Mouse (Mus musculus): Measurements from ENCODE around the gene Copz1. TPM values are rescaled to one million over a fixed set of nuclear protein-coding genes. Genes with fewer than 3 reads are reported as not detected.

The Copz1 gene
- polyA plus RNA-seq, 1 experiment from 2014 or later: 307 TPM

DNA sequence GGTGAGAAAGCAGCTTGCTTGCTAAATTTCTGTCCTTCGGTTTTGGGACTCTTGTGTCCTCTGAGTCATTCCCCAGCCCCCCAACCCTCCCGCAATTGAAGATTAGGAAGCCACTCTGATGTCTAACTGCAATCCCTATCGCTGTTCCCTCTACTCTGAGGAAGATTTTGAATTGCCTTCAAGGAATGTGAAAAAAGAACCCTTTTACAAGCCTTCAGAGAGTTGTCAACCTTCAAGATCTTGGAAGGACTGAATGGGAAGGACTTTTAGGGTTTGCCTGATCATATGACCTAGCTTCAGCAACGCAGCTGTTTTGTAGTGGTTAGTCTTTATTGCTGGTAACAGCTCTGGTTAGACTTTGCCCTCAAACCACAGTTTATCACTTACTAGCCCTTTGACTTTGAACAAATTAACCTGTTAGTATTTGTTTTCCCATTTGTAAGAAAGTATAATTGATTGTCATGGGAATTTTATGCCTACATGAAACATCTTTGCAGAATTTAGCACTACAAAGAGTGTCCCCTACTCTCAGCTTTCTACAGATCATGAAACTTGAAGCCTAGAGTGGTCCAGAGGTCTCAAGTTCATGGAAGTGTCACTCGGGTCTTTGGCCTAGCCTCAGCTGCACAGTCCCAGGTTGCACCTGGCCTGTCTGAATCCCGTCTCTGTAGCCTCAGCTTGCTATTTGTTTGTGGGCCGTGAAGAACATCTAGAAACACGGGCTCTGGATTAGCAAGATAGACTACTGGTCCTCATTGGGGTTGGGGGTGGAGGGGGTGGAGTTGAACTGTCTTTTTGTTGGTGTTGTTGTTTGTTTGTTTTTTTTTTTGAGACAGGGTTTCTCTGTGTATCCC lies 33.5 kb downstream of the Copz1 start:
- peak overlapping the region; percentile 99 for H3K27ac ChIP-seq (ENCODE audit: low read depth, low read length)
- H3K9ac ChIP-seq (ENCODE audit: low read length): peak overlapping the region; percentile 65
- no peak for DNase-seq (ENCODE audit: low spot score)
- peak overlapping the region; percentile 19 for H3K4me3 ChIP-seq (ENCODE audit: low read depth, low read length)
- H3K4me2 ChIP-seq (ENCODE audit: low read depth): peak overlapping the region; percentile 48
- H3K4me1 ChIP-seq (ENCODE audit: control insufficient read depth, insufficient read depth, low read length): peaks cover 57% of the 10 kb centered on the region
- 23% methylated on average over 8 of the region's 8 CpGs for WGBS
- no peaks in the 10 kb centered on the region for H3K36me3 ChIP-seq (ENCODE audit: control insufficient read depth, insufficient read depth, low read length)
- no peaks in the 10 kb centered on the region for H3K9me3 ChIP-seq (ENCODE audit: control insufficient read depth, low read length)
- ATAC-seq (ENCODE audit: insufficient read depth, low FRiP score, low TSS enrichment): no peak
- 0 out of 2 replicates have a peak, but pooled peaks cover 2% of the 10 kb centered on the region for H3K27me3 ChIP-seq (ENCODE audit: control insufficient read depth, insufficient read depth, low read length)

DNA sequence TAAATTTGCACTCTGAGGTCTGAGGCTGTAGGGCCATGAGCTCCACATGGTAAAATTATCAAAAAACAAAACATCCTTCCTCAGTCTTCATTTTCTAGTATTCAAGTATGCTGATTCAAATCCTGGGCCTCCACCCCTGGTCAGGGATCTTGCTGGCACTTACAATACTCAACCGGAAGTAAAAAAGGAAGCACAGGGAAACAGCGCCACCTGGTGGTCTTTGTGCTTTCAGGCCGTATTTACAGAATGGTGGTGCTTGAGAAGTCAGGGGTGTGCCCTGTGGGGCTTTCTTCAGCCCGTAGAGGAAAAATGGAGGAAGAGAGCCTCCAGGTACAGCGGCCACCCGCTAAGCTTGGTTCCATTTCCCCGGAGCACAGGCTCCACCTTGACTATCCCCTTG lies 34.6 kb downstream of the Copz1 start:
- Histone ChIP-seq H3K27ac (ENCODE audit: low read depth, low read length) (peak overlapping the region; percentile 99), H3K9ac (ENCODE audit: low read length) (no peak overlapping the region), H3K27me3 (ENCODE audit: control insufficient read depth, insufficient read depth, low read length) (0 out of 2 replicates have a peak, but pooled peaks cover 2% of the 10 kb centered on the region), H3K4me1 (ENCODE audit: control insufficient read depth, insufficient read depth, low read length) (peaks cover 46% of the 10 kb centered on the region), H3K4me2 (ENCODE audit: low read depth) (no peak overlapping the region), H3K4me3 (ENCODE audit: low read depth, low read length) (no peak overlapping the region), H3K9me3 (ENCODE audit: control insufficient read depth, low read length) (no peaks in the 10 kb centered on the region), H3K36me3 (ENCODE audit: control insufficient read depth, insufficient read depth, low read length) (no peaks in the 10 kb centered on the region)
- DNase-seq (ENCODE audit: low spot score): peak; percentile 95
- 2% methylated on average over 7 of the region's 7 CpGs for WGBS
- ATAC-seq (ENCODE audit: insufficient read depth, low FRiP score, low TSS enrichment): no peak

- Histone ChIP-seq H3K27ac (ENCODE audit: low read depth, low read length) (no peak overlapping the region), H3K4me2 (ENCODE audit: low read depth) (peak overlapping the region; percentile 19), H3K4me3 (ENCODE audit: low read depth, low read length) (no peak overlapping the region), H3K9me3 (ENCODE audit: control insufficient read depth, low read length) (no peaks in the 10 kb centered on the region), H3K27me3 (ENCODE audit: control insufficient read depth, insufficient read depth, low read length) (0 out of 2 replicates have a peak, but pooled peaks cover 2% of the 10 kb centered on the region), H3K4me1 (ENCODE audit: control insufficient read depth, insufficient read depth, low read length) (peaks cover 36% of the 10 kb centered on the region), H3K36me3 (ENCODE audit: control insufficient read depth, insufficient read depth, low read length) (no peaks in the 10 kb centered on the region), H3K9ac (ENCODE audit: low read length) (no peak overlapping the region)
- ATAC-seq (ENCODE audit: insufficient read depth, low FRiP score, low TSS enrichment) (no peak), DNase-seq (ENCODE audit: low spot score) (peak; percentile 19)
- 46% methylated on average over 28 of the region's 28 CpGs for WGBS
These were observed 35.8 kb downstream of the Copz1 start for GRCm38 (mm10) chr15:103308056-103308875.

DNA sequence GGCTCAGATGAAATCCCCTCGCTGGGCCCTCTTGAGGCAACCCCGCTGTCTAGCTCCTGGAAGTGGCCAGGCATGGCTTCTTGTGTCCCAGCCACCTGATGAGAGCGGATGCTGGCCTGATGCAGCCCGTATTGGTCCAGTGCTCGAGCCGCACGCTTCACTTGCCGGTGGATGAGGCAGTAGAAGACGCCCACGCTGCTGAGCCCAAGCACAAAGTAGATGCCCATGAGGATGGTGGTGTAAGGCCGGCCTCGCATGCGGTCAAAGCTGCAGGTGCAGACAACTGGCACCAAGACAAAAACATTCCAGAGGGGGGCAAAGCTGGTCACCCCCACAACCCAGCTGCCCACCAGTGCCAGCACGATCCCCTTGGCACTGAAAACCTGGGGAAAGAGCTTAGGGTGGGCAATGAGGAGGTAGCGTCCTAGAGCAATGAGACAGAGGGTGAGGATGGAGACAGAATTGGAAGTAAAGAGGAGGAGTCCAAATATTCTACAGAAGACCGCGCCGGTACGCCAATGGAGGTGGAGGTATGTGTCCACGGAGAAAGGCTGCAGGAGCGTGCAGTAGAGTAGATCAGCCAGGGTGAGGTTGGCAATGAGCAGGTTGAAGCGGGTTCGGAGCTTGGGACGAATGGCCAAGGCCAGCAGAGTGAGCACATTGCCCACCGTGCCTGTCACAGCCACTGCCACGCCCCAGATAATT lies 36.5 kb downstream of the Copz1 start:
- Histone ChIP-seq H3K9ac (ENCODE audit: low read length) (no peak overlapping the region), H3K27ac (ENCODE audit: low read depth, low read length) (no peak overlapping the region), H3K4me3 (ENCODE audit: low read depth, low read length) (no peak overlapping the region), H3K4me2 (ENCODE audit: low read depth) (peak overlapping the region; percentile 19), H3K4me1 (ENCODE audit: control insufficient read depth, insufficient read depth, low read length) (peaks cover 31% of the 10 kb centered on the region), H3K36me3 (ENCODE audit: control insufficient read depth, insufficient read depth, low read length) (no peaks in the 10 kb centered on the region), H3K27me3 (ENCODE audit: control insufficient read depth, insufficient read depth, low read length) (0 out of 2 replicates have a peak, but pooled peaks cover 2% of the 10 kb centered on the region), H3K9me3 (ENCODE audit: control insufficient read depth, low read length) (no peaks in the 10 kb centered on the region)
- WGBS: 66% methylated on average over 26 of the region's 26 CpGs
- DNase-seq (ENCODE audit: low spot score) (no peak), ATAC-seq (ENCODE audit: insufficient read depth, low FRiP score, low TSS enrichment) (no peak)

GRCm38 (mm10) chr15:103310365-103310910 lies 37.9 kb downstream of the Copz1 start, which contains the start of gene Gpr84:
Gpr84 (minus strand) TSS chr15:103310612.
- DNase-seq (ENCODE audit: low spot score) (no peak), ATAC-seq (ENCODE audit: insufficient read depth, low FRiP score, low TSS enrichment) (no peak)
- H3K27ac ChIP-seq (ENCODE audit: low read depth, low read length): no peak within 1 kb of the TSS
- 0 out of 2 replicates have a peak, but pooled peaks cover 2% of the 10 kb centered on the region for H3K27me3 ChIP-seq (ENCODE audit: control insufficient read depth, insufficient read depth, low read length)
- H3K9me3 ChIP-seq (ENCODE audit: control insufficient read depth, low read length): no peaks in the 10 kb centered on the region
- WGBS: 74% methylated on average over 6 of the region's 6 CpGs
- no peak within 1 kb of the TSS for H3K4me3 ChIP-seq (ENCODE audit: low read depth, low read length)
- no peak within 1 kb of the TSS for H3K9ac ChIP-seq (ENCODE audit: low read length)
- H3K4me1 ChIP-seq (ENCODE audit: control insufficient read depth, insufficient read depth, low read length): peaks cover 35% of the 10 kb centered on the region
- H3K4me2 ChIP-seq (ENCODE audit: low read depth): no peak within 1 kb of the TSS
- no peaks in the 10 kb centered on the region for H3K36me3 ChIP-seq (ENCODE audit: control insufficient read depth, insufficient read depth, low read length)

DNA sequence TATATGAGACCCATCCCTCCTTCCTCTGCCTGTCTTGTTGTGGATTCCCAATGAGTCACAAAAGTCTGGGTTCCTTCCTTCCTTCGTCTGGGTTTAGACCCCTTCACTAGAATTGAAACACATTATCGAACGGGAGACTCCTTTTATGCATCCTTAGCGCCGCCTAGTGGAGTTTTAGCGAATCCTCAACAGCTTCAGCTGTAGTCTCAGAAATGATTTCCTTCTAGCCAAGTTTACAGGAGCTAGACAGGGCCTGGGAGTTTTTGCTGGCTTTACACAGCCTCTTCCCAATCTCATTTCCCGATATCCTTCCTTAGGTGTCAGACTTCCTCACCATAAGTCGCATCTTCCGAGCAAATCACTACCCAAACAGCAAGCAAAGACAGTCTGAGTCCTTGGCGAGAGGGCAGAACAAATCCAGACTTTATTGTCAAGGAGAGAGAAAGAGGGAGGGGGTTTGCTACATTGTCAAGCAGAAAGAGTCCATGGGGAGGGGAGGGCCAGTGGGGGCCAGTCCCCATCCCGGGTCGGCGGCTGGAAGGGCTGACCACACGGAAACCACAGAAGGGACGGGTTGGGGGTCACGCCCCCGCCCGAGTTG lies 41.1 kb downstream of the Copz1 start:
- H3K4me2 ChIP-seq (ENCODE audit: low read depth): peak overlapping the region; percentile 45
- 0 out of 2 replicates have a peak, but pooled peaks cover 2% of the 10 kb centered on the region for H3K27me3 ChIP-seq (ENCODE audit: control insufficient read depth, insufficient read depth, low read length)
- WGBS: 9% methylated on average over 18 of the region's 18 CpGs
- no peak overlapping the region for H3K27ac ChIP-seq (ENCODE audit: low read depth, low read length)
- H3K9me3 ChIP-seq (ENCODE audit: control insufficient read depth, low read length): no peaks in the 10 kb centered on the region
- H3K4me1 ChIP-seq (ENCODE audit: control insufficient read depth, insufficient read depth, low read length): peaks cover 14% of the 10 kb centered on the region
- no peak overlapping the region; the same call in 1 of the 2 replicates for H3K4me3 ChIP-seq (ENCODE audit: low read depth, low read length)
- ATAC-seq (ENCODE audit: insufficient read depth, low FRiP score, low TSS enrichment) (no peak), DNase-seq (ENCODE audit: low spot score) (peak; percentile 74)
- H3K36me3 ChIP-seq (ENCODE audit: control insufficient read depth, insufficient read depth, low read length): peaks cover 3% of the 10 kb centered on the region
- no peak overlapping the region for H3K9ac ChIP-seq (ENCODE audit: low read length)

DNA sequence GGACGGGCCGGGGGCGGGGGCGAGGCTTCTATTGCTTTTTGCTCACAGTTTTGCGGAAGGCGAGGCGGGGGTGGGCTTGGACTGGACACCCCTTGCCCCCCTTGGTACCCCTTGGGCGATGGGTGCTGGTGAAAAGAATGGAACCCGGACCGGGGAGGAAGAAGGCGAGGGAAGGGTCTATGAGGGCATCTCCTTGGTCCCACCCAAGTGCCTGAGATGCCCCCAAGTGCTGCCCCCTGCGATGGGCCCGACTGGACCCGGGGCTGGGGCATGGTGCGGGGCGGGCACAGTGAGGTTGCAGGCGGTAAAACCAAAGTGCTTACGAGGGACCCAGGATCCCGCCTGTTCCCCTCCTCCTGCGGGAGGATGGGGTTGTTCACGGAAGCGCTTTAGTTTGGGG lies 41.7 kb downstream of the Copz1 start:
- Histone ChIP-seq H3K9me3 (ENCODE audit: control insufficient read depth, low read length) (no peaks in the 10 kb centered on the region), H3K27me3 (ENCODE audit: control insufficient read depth, insufficient read depth, low read length) (no peaks in the 10 kb centered on the region), H3K27ac (ENCODE audit: low read depth, low read length) (no peak overlapping the region), H3K4me2 (ENCODE audit: low read depth) (peak overlapping the region; percentile 45), H3K4me1 (ENCODE audit: control insufficient read depth, insufficient read depth, low read length) (peaks cover 13% of the 10 kb centered on the region), H3K4me3 (ENCODE audit: low read depth, low read length) (peak overlapping the region; percentile 14), H3K9ac (ENCODE audit: low read length) (peak overlapping the region; percentile 52), H3K36me3 (ENCODE audit: control insufficient read depth, insufficient read depth, low read length) (peaks cover 3% of the 10 kb centered on the region)
- no peak for DNase-seq (ENCODE audit: low spot score)
- 33% methylated on average over 22 of the region's 22 CpGs for WGBS
- ATAC-seq (ENCODE audit: insufficient read depth, low FRiP score, low TSS enrichment): no peak; the same call in 1 of the 2 replicates
